11 mouse cellular contexts compared by ENCODE assay signal in genomic region chr10:60108321-60109111, GRCm38 (mm10). TPM values are rescaled to one million over a fixed set of nuclear protein-coding genes. Genes with fewer than 3 reads are reported as not detected.
A peak's percentile ranks its signal among the peaks of the same experiment; 100 is the strongest.
DNase-seq lines count a peak whose midpoint lies in the region; ATAC-seq lines count a peak whose summit lies in the region.
"Had no signal": no experiment of that assay in that cellular context is flagged by ENCODE, and none has a peak within 500 bp of the region (broad histone marks: within the 10 kb centered on the region; RNA-seq: fewer than 3 reads in every experiment).

No protein-coding gene starts in this region.

- peak; percentile 50 for ATAC-seq in cerebellum, adult (ENCODE audit: insufficient number of reproducible peaks, low FRiP score, low TSS enrichment)
- ATAC-seq in hindbrain, embryonic 16.5 days: no peak
- ATAC-seq in inflammation-experienced regulatory T-cells, adult 6 months: no peak

- H3K4me2 ChIP-seq in hindbrain, embryonic 16.5 days (ENCODE audit: low read length): peak overlapping the region; percentile 74

- peak overlapping the region; percentile 24 for H3K27ac ChIP-seq in hindbrain, embryonic 16.5 days (ENCODE audit: low read depth, low read length)

- DNase-seq in cerebellum, postnatal 4 days (ENCODE audit: low spot score in 2 of 2): no peak
- DNase-seq in right cerebral cortex, postnatal 25 days: peak; percentile 40
- no peak for DNase-seq in right cerebral cortex, postnatal 4 days
- no peak for DNase-seq in spleen, postnatal 14 days (ENCODE audit: low spot score in 2 of 2)
- no peak for DNase-seq in right cerebral cortex, postnatal 10 days (ENCODE audit: low spot score in 2 of 2)
- DNase-seq: gastrocnemius, postnatal 10 days; kidney, adult 18-20 months; liver had no signal

- H3K9me3 ChIP-seq in hindbrain, embryonic 16.5 days (ENCODE audit: control insufficient read depth, low read length): no peaks in the 10 kb centered on the region

- H3K4me3 ChIP-seq in hindbrain, embryonic 16.5 days (ENCODE audit: low read length): peak overlapping the region; percentile 86

- peaks cover 34% of the 10 kb centered on the region for H3K4me1 ChIP-seq in hindbrain, embryonic 16.5 days (ENCODE audit: control insufficient read depth, insufficient read depth, low read depth, low read length)

- H3K9ac ChIP-seq in hindbrain, embryonic 16.5 days (ENCODE audit: low read depth, low read length): peak overlapping the region; percentile 96

- no peaks in the 10 kb centered on the region for H3K27me3 ChIP-seq in hindbrain, embryonic 16.5 days (replicated peaks; ENCODE audit: control insufficient read depth, insufficient read depth, low read length)

- 34% methylated on average over 15 of the region's 17 CpGs for WGBS in hindbrain, embryonic 16.5 days

- H3K36me3 ChIP-seq in hindbrain, embryonic 16.5 days (ENCODE audit: control insufficient read depth, insufficient read depth, low read length): no peaks in the 10 kb centered on the region

RNA-seq across cellular contexts. Expression of gene Spock2, which starts 2.5 kb away (rescaled TPM):
- polyA plus RNA-seq in hindbrain, embryonic 16.5 days (2015; fragmentation: Nextera tagmentation; extraction: Ambion mirVana): 119 and 128 TPM in 2 replicates
- 1 to 10 TPM; 1.5 to 8.7 (median 8.0) TPM for polyA plus RNA-seq in inflammation-experienced regulatory T-cells, adult 6 months (2017; shearing (Covaris generic))

Comparison
In these comparisons a context has a peak if more than half of its experiments do, and no peak if none do; other contexts are left out.
1. RNA of gene Spock2, which starts 2.5 kb away (polyA plus RNA-seq): 119 to 128 TPM in hindbrain, embryonic 16.5 days; 1.5 to 8.7 TPM in inflammation-experienced regulatory T-cells, adult 6 months; every median in the first group is over 10 times any median in the second.